Mouse (Mus musculus) testis, adult 10 weeks (tissue): ENCODE results near the gene Tnfrsf4. TPM values are rescaled to one million over a fixed set of nuclear protein-coding genes. Genes with fewer than 3 reads are reported as not detected.

Experiments
- polyA plus RNA-seq: library from polyadenylated mRNA; stranded (reverse); fragments of 350-450 nt; fragmentation: Illumina TruSeq; extraction: RNeasy Lipid Tissue Mini Kit (QIAGEN cat#74804); gene quantifications from one replicate; pipeline ENCODE4 v1.2.3, GENCODE M21; 2014; ENCODE audit warnings: low read depth, low replicate concordance

Gene Tnfrsf4
- polyA plus RNA-seq, result not detected

DNA sequence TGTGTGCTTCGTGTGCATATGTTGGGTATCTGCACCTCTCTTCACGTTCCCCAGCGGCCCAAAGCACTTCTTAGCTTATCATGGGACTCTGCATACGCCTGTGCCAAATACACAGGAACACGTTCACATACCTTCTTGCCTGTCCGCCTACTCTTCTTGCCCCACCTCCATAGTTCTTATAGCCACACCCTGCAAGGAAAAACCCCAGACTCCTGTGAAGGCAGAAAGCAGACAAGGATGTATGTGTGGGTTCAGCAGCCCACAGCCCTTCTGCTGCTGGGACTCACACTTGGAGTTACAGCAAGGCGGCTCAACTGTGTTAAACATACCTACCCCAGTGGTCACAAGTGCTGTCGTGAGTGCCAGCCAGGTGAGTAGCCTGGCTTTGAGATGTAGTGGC lies at the start of gene Tnfrsf4:
Gene Tnfrsf4 (plus strand): TSS at position 207 of the 400 bp plus-strand sequence.

DNA sequence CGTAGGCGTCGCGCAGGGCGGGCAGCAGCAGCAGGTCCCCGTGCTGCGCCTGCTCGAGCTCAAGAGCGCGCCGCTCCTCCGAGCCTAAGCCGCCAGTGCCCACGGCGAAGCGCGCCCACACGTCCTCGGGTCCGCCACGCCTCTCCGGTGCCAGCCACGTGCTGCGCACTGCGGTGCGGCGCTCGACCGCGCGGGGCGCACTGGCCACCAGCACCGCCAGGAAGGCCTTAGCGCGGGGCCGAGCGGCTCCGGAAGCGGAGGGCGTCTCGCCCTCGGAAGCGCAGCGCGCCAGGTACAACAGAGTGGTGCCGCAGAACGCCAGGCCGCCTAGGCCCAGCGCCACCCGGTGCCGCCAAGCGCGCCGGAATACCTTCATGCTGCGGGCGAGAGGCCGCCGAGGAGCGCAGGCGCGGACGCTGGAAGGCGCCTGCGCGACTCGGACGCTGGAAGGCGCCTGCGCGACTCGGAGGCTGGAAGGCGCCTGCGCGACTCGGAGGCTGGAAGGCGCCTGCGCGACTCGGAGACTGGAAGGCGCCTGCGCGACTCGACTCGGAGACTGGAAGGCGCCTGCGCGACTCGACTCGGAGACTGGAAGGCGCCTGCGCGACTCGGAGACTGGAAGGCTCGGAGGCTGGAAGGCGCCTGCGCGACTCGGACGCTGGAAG lies 21.3 kb upstream of the Tnfrsf4 start, which contains the start of the genes B3galt6 and Sdf4:
Gene B3galt6 (minus strand): TSS at position 409 of the 665 bp plus-strand sequence.
Gene Sdf4 (plus strand): TSS at position 632 of the 665 bp plus-strand sequence.

DNA sequence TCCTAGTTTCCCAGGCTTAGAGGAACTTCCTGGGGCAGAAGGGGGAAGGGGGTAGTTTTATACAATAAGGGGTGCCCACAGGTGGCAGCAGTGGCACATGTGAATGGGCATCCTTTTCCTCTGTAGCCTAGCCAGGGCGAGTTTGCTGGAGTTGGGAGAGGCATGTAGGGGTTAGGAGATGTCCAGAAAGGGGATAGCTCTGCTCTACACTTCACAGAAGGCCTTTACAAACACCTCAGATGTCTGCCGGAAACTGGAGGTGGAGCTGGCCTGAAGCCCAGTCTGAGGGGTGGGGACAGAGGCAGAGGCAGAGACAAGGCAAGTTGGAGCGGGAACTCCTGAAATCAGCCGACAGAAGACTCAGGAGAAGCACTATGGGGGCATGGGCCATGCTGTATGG lies 12.4 kb downstream of the Tnfrsf4 start, which contains the start of gene Tnfrsf18:
Gene Tnfrsf18 (plus strand): TSS at position 152 of the 400 bp plus-strand sequence.

DNA sequence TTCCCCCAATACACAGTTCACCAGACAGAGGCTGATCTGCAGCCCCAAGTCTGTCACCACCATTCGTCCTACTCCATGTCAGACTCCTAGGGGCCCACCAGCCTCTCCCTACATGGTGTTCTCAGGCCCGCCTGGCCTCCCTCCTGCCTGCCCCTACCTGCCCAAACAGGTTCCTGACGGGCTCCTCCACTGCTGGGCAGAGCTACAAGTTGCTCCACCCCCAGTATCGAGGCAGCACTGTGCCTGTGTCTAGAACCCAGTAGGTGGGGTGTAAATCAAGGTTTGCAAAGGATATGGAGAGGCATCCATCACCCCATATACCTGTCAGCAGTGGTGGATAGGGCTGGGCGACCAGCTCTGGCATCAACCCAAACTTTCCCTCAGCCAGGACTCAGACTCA lies 45.6 kb downstream of the Tnfrsf4 start, which contains the start of gene Ttll10:
Gene Ttll10 (minus strand): TSS at position 154 of the 400 bp plus-strand sequence.

Other genes with a start within 250 kb of the Tnfrsf4 start
- gene Vwa1, start 239.1 kb upstream of the Tnfrsf4 start, polyA plus RNA-seq, result 0.57 TPM
- 1.7 TPM for gene Tmem88b, start 228.0 kb upstream of the Tnfrsf4 start, polyA plus RNA-seq
- not detected for gene Ankrd65, start 223.4 kb upstream of the Tnfrsf4 start, polyA plus RNA-seq
- gene Mrpl20, start 211.0 kb upstream of the Tnfrsf4 start, polyA plus RNA-seq, result 131 TPM
- gene Ccnl2, start 201.4 kb upstream of the Tnfrsf4 start, polyA plus RNA-seq, result 32.1 TPM
- 6.5 TPM for gene Aurkaip1, start 182.6 kb upstream of the Tnfrsf4 start, polyA plus RNA-seq
- 91.8 TPM for gene Mxra8, start 174.2 kb upstream of the Tnfrsf4 start, polyA plus RNA-seq
- 6.2 TPM for gene Dvl1, start 166.4 kb upstream of the Tnfrsf4 start, polyA plus RNA-seq
- 0.18 TPM for gene Tas1r3, start 150.5 kb upstream of the Tnfrsf4 start, polyA plus RNA-seq
- gene Cptp, start 144.4 kb upstream of the Tnfrsf4 start, polyA plus RNA-seq, result 60.8 TPM
- 2.4 TPM for gene Ints11, start 144.3 kb upstream of the Tnfrsf4 start, polyA plus RNA-seq
- 0.56 TPM for gene Pusl1, start 122.1 kb upstream of the Tnfrsf4 start, polyA plus RNA-seq
- 1.0 TPM for gene Acap3, start 122.0 kb upstream of the Tnfrsf4 start, polyA plus RNA-seq
- gene Ube2j2, start 70.0 kb upstream of the Tnfrsf4 start, polyA plus RNA-seq, result 156 TPM
- gene C1qtnf12, start 51.5 kb upstream of the Tnfrsf4 start, polyA plus RNA-seq, result 8.9 TPM
- gene B3galt6, start 21.2 kb upstream of the Tnfrsf4 start, polyA plus RNA-seq, result 1.7 TPM
- gene Sdf4, start 21.0 kb upstream of the Tnfrsf4 start, polyA plus RNA-seq, result 97.4 TPM
- gene Tnfrsf18, start 12.3 kb downstream of the Tnfrsf4 start, polyA plus RNA-seq, result not detected
- gene Ttll10, start 45.6 kb downstream of the Tnfrsf4 start, polyA plus RNA-seq, result 25.6 TPM
- gene 9430015G10Rik, start 96.1 kb downstream of the Tnfrsf4 start, polyA plus RNA-seq, result 17.1 TPM
- gene Rnf223, start 116.7 kb downstream of the Tnfrsf4 start, polyA plus RNA-seq, result not detected
- 1.8 TPM for gene Agrn, start 183.6 kb downstream of the Tnfrsf4 start, polyA plus RNA-seq
- gene Isg15, start 187.0 kb downstream of the Tnfrsf4 start, polyA plus RNA-seq, result not detected
- gene AW011738, start 189.5 kb downstream of the Tnfrsf4 start, polyA plus RNA-seq, result 0.14 TPM
- gene Perm1, start 202.0 kb downstream of the Tnfrsf4 start, polyA plus RNA-seq, result not detected
- 2.6 TPM for gene Plekhn1, start 221.0 kb downstream of the Tnfrsf4 start, polyA plus RNA-seq
- gene Noc2l, start 222.2 kb downstream of the Tnfrsf4 start, polyA plus RNA-seq, result 2.2 TPM
- 0.17 TPM for gene Samd11, start 241.8 kb downstream of the Tnfrsf4 start, polyA plus RNA-seq